Mouse (Mus musculus): ENCODE measurements around the gene Pdha2.

DNA sequence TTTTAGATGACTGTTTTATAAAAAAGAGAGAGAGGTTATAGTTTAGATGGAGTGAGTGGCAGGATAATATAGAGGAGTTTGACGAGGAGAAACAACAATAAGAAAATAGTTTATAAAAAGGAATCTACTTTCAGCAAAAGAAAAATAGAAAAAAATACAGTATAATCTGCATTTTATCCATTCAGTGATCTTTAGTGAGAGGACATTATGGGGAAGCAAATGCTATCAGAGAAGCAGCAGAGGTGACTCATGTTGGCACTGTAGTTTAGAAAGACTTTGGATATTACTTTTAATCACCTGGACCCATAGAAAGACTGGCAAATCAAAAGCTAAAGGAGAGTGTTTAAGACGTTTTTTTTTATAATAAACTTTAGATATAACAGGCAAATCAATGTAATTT lies 17.0 kb upstream of the Pdha2 start:
- no peak for TF ChIP-seq CTCF (IDR thresholded peaks at IDR 0.05; ENCODE audit: extremely low read depth, insufficient read depth, insufficient read length, insufficient replicate concordance)
- no peak for TF ChIP-seq POLR2A (IDR thresholded peaks at IDR 0.05; ENCODE audit: low read depth, low read length)
